Mouse (Mus musculus) MEL (cell line): ENCODE measurements around the gene Prpf19. TPM values are rescaled to one million over a fixed set of nuclear protein-coding genes. Genes with fewer than 3 reads are reported as not detected.

Experiments
- DNase-seq: peaks from one replicate; pipeline ENCODE4 v3.0.0; 2011; ENCODE audit warnings: low read depth, low spot score
- H3K27ac ChIP-seq: 2 replicates; pipeline ENCODE4 v1.5.1; 2012; ENCODE audit warnings: low read depth, mild to moderate bottlenecking, control low read depth, low read length, moderate library complexity; ENCODE audit not compliant: control insufficient read depth
- H3K27me3 ChIP-seq, 2 experiments: fragments of 150-350 bp in 1 of 2; sonication (generic) in 1 of 2; 2 replicates each; pipeline ENCODE4 v1.6.1; 2012; ENCODE audit warnings: low read length in 2 of 2, mild to moderate bottlenecking in 2 of 2, improper control_type of control experiment in 1 of 2, moderate library complexity in 1 of 2; ENCODE audit not compliant: insufficient read depth in 2 of 2, control insufficient read depth in 1 of 2
- H3K36me3 ChIP-seq, 2 experiments: 2 replicates each; pipeline ENCODE4 v1.6.1; 2012 to 2014; ENCODE audit warnings: low read length in 2 of 2, improper control_type of control experiment in 1 of 2, inconsistent platforms in 1 of 2, mild to moderate bottlenecking in 1 of 2; ENCODE audit not compliant: insufficient read depth in 2 of 2, control insufficient read depth in 1 of 2
- H3K4me1 ChIP-seq, 2 experiments: fragments of 150-350 bp in 1 of 2; sonication (generic) in 1 of 2; 2 replicates each; pipeline ENCODE4 v1.6.1; 2012; ENCODE audit warnings: low read length in 2 of 2, improper control_type of control experiment in 1 of 2, mild to moderate bottlenecking in 1 of 2; ENCODE audit not compliant: insufficient read depth in 2 of 2, control insufficient read depth in 1 of 2
- H3K4me3 ChIP-seq, 2 experiments: fragments of 150-350 bp in 1 of 2; sonication (generic) in 1 of 2; 2 replicates each; pipeline ENCODE4 v1.5.1; 2012; ENCODE audit warnings: low read depth in 2 of 2, low read length in 2 of 2, mild to moderate bottlenecking in 2 of 2, moderate library complexity in 2 of 2, control low read depth in 1 of 2, improper control_type of control experiment in 1 of 2; ENCODE audit not compliant: control insufficient read depth in 1 of 2, insufficient read depth in 1 of 2
- H3K79me2 ChIP-seq: 2 replicates; pipeline ENCODE4 v1.6.1; 2012; ENCODE audit warnings: mild to moderate bottlenecking, low read length, moderate library complexity; ENCODE audit not compliant: control insufficient read depth, poor library complexity, insufficient read depth
- H3K9ac ChIP-seq: 2 replicates; pipeline ENCODE4 v1.6.1; 2012; ENCODE audit warnings: low read depth, mild to moderate bottlenecking, control low read depth, low read length, moderate library complexity; ENCODE audit not compliant: control insufficient read depth, poor library complexity, severe bottlenecking
- H3K9me3 ChIP-seq: fragments of 150-350 bp; sonication (generic); replicated peaks from 2 replicates; pipeline ENCODE4 v1.6.1; 2012; ENCODE audit warnings: mild to moderate bottlenecking, low read length, improper control_type of control experiment, moderate library complexity; ENCODE audit not compliant: insufficient read depth
- CHD2 ChIP-seq: IDR thresholded peaks from 2 replicates; pipeline ENCODE4 v1.6.1; 2011; ENCODE audit warnings: low read length, improper control_type of control experiment
- CTCF ChIP-seq, 3 experiments: IDR thresholded peaks in 2 of 3; conservative IDR thresholded peaks in 1 of 3; 2 replicates each; pipeline ENCODE4 v1.5.1; 2011 to 2012; ENCODE audit warnings: low read length in 3 of 3, low read depth in 2 of 3, mild to moderate bottlenecking in 2 of 3, improper control_type of control experiment in 1 of 3, inconsistent platforms in 1 of 3, mixed read lengths in 1 of 3, moderate library complexity in 1 of 3; ENCODE audit not compliant: control insufficient read depth in 1 of 3, insufficient read depth in 1 of 3, poor library complexity in 1 of 3, severe bottlenecking in 1 of 3
- E2F4 ChIP-seq: IDR thresholded peaks from 2 replicates; pipeline ENCODE4 v1.6.1; 2011; ENCODE audit warnings: low read depth, low read length, improper control_type of control experiment, borderline replicate concordance
- ELF1 ChIP-seq: IDR thresholded peaks from 2 replicates; pipeline ENCODE4 v1.6.1; 2014; ENCODE audit warnings: low read depth, mild to moderate bottlenecking, inconsistent platforms, low read length, improper control_type of control experiment, moderate library complexity
- EP300 ChIP-seq, 2 experiments: IDR thresholded peaks; 2 replicates each; pipeline ENCODE4 v1.6.1; 2011; ENCODE audit warnings: improper control_type of control experiment in 2 of 2, low read length in 2 of 2, low read depth in 1 of 2, mild to moderate bottlenecking in 1 of 2
- HCFC1 ChIP-seq: IDR thresholded peaks from 2 replicates; pipeline ENCODE4 v1.6.1; 2012; ENCODE audit warnings: low read depth, mild to moderate bottlenecking, inconsistent platforms, low read length, improper control_type of control experiment, moderate library complexity
- KAT2A ChIP-seq: conservative IDR thresholded peaks from 2 replicates; pipeline ENCODE4 v1.6.1; 2012; ENCODE audit warnings: low read depth, low read length, improper control_type of control experiment, inconsistent platforms
- MAFK ChIP-seq: IDR thresholded peaks from 2 replicates; pipeline ENCODE4 v1.6.1; 2011; ENCODE audit warnings: low read depth, mild to moderate bottlenecking, low read length, improper control_type of control experiment, borderline replicate concordance
- MAZ ChIP-seq: IDR thresholded peaks from 2 replicates; pipeline ENCODE4 v1.6.1; 2012; ENCODE audit warnings: low read depth, mild to moderate bottlenecking, inconsistent platforms, low read length, improper control_type of control experiment
- MEF2A ChIP-seq: IDR thresholded peaks from 2 replicates; pipeline ENCODE4 v1.6.1; 2014; ENCODE audit warnings: low read depth, mild to moderate bottlenecking, inconsistent platforms, low read length, improper control_type of control experiment; ENCODE audit not compliant: poor library complexity, insufficient replicate concordance, severe bottlenecking; ENCODE audit errors: extremely low read depth
- MXI1 ChIP-seq: IDR thresholded peaks from 2 replicates; pipeline ENCODE4 v1.6.1; 2011; ENCODE audit warnings: mild to moderate bottlenecking, low read depth, low read length, improper control_type of control experiment
- NRF1 ChIP-seq: IDR thresholded peaks from 2 replicates; pipeline ENCODE4 v1.6.1; 2014; ENCODE audit warnings: low read depth, mild to moderate bottlenecking, inconsistent platforms, low read length, improper control_type of control experiment, moderate library complexity; ENCODE audit not compliant: poor library complexity, insufficient read depth, severe bottlenecking
- POLR2AphosphoS2 ChIP-seq: IDR thresholded peaks from 2 replicates; pipeline ENCODE4 v1.6.1; 2011; ENCODE audit warnings: low read length, improper control_type of control experiment
- POLR2AphosphoS5 ChIP-seq: IDR thresholded peaks from 2 replicates; pipeline ENCODE4 v1.6.1; 2012; ENCODE audit warnings: low read depth, borderline replicate concordance, mild to moderate bottlenecking, inconsistent platforms, low read length, moderate library complexity, mixed read lengths
- RAD21 ChIP-seq: IDR thresholded peaks from 2 replicates; pipeline ENCODE4 v1.6.1; 2011; ENCODE audit warnings: mild to moderate bottlenecking, low read depth, low read length, improper control_type of control experiment
- SMC3 ChIP-seq: IDR thresholded peaks from 2 replicates; pipeline ENCODE4 v1.6.1; 2011; ENCODE audit warnings: low read depth, low read length, improper control_type of control experiment
- UBTF ChIP-seq: IDR thresholded peaks from 2 replicates; pipeline ENCODE4 v1.6.1; 2012; ENCODE audit warnings: low read depth, mild to moderate bottlenecking, inconsistent platforms, low read length, improper control_type of control experiment, moderate library complexity, borderline replicate concordance; ENCODE audit not compliant: insufficient read depth
- USF1 ChIP-seq: IDR thresholded peaks from 2 replicates; pipeline ENCODE4 v1.6.1; 2014; ENCODE audit warnings: low read depth, mild to moderate bottlenecking, inconsistent platforms, low read length, improper control_type of control experiment, moderate library complexity
- USF2 ChIP-seq, 2 experiments: IDR thresholded peaks; 2 replicates each; pipeline ENCODE4 v1.6.1; 2011 to 2012; ENCODE audit warnings: improper control_type of control experiment in 2 of 2, low read length in 2 of 2, borderline replicate concordance in 1 of 2, inconsistent platforms in 1 of 2, low read depth in 1 of 2, mild to moderate bottlenecking in 1 of 2; ENCODE audit not compliant: insufficient read depth in 1 of 2
- ZC3H11A ChIP-seq: IDR thresholded peaks from 2 replicates; pipeline ENCODE4 v1.6.1; 2012; ENCODE audit warnings: low read depth, mild to moderate bottlenecking, inconsistent platforms, low read length, improper control_type of control experiment
- polyA plus RNA-seq, 2 experiments: library from polyadenylated mRNA; stranded (reverse) in 1 of 2; unstranded in 1 of 2; fragments of >175 nt in 1 of 2; fragments of >200 nt in 1 of 2; gene quantifications; 2 replicates each; pipeline versions ENCODE4 v1.2.1 to v1.2.4; 2012; ENCODE audit warnings: low replicate concordance in 2 of 2, low read depth in 1 of 2; ENCODE audit not compliant: insufficient read length in 2 of 2, insufficient read depth in 1 of 2, missing spikeins in 1 of 2
- total RNA-seq: library from RNA; depleted of rRNA; stranded (reverse); fragments of 300-350 nt; gene quantifications from 2 replicates; pipeline ENCODE4 v1.2.3, GENCODE M21; 2012

Gene Prpf19
- total and polyA plus RNA-seq, 3 experiments, result 128 to 363 (median 158) TPM

DNA sequence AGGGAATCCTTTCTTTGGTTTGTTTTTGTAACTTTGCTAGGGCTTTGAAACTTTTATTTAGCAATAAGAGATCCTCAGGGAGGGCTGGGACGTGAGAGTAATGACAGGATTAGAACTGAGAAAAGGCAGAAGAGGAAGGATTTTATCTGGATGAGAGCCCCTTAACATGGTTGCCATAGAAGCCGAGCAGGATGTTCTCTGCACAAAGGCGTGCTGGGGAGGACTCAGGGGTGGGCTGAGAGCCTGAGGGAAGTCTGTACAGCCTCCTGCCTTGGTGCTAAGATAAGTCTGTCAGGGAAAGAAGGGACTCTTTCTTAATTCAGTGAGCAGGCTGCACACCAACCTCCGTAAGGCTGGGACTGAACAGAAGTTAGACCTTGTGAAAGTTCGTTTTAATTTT lies 40.0 kb downstream of the Prpf19 start:
- no peaks in the 10 kb centered on the region for H3K9me3 ChIP-seq
- peaks cover 10 to 38% of the 10 kb centered on the region in 2 experiments for H3K4me1 ChIP-seq
- H3K36me3 ChIP-seq, result peaks cover 0 to 20% of the 10 kb centered on the region in 2 experiments; a peak in 2 of 4 replicates
- TF ChIP-seq E2F4, result no peak
- TF ChIP-seq POLR2AphosphoS2, result no peak
- no peak for TF ChIP-seq MEF2A
- no peak for TF ChIP-seq USF1
- TF ChIP-seq KAT2A, result no peak
- TF ChIP-seq POLR2AphosphoS5, result no peak
- no peak for TF ChIP-seq MAFK
- TF ChIP-seq MAZ, result no peak
- TF ChIP-seq NRF1, result no peak
- TF ChIP-seq EP300 (IDR thresholded peaks at IDR 0.05; ENCODE audit: low read depth in 1 of 2, low read length in 2 of 2), result no peak
- no peak for TF ChIP-seq HCFC1
- TF ChIP-seq MXI1, result no peak
- no peak for TF ChIP-seq ZC3H11A
- no peak for TF ChIP-seq USF2 (IDR thresholded peaks at IDR 0.05; ENCODE audit: borderline replicate concordance in 1 of 2, insufficient read depth in 1 of 2, low read depth in 1 of 2, low read length in 2 of 2)
- no peak for TF ChIP-seq CHD2
- TF ChIP-seq ELF1, result no peak
- no peak overlapping the region for H3K4me3 ChIP-seq
- no peak overlapping the region for H3K27ac ChIP-seq
- peak; percentile 37 for DNase-seq
- H3K27me3 ChIP-seq, result 0 out of 4 replicates have a peak, but pooled peaks cover 0 to 3% of the 10 kb centered on the region in 2 experiments
- H3K9ac ChIP-seq, result no peak overlapping the region
- no peaks in the 10 kb centered on the region for H3K79me2 ChIP-seq

GRCm38 (mm10) chr19:10936077-10936476 lies 41.0 kb downstream of the Prpf19 start:
- Histone ChIP-seq H3K79me2 (no peaks in the 10 kb centered on the region), H3K9ac (no peak overlapping the region), H3K27ac (no peak overlapping the region), H3K36me3 (peaks cover 0 to 20% of the 10 kb centered on the region in 2 experiments; a peak in 2 of 4 replicates), H3K9me3 (no peaks in the 10 kb centered on the region), H3K4me3 (no peak overlapping the region), H3K27me3 (0 out of 4 replicates have a peak, but pooled peaks cover 0 to 3% of the 10 kb centered on the region in 2 experiments), H3K4me1 (peaks cover 10 to 38% of the 10 kb centered on the region in 2 experiments)
- peak; percentile 24 for DNase-seq
- TF ChIP-seq CTCF (IDR thresholded peaks at IDR 0.05 in 2 of 3, conservative IDR thresholded peaks at IDR 0.05 in 1 of 3; ENCODE audit: control insufficient read depth in 1 of 3, insufficient read depth in 1 of 3, low read depth in 2 of 3, low read length in 3 of 3, poor library complexity in 1 of 3, severe bottlenecking in 1 of 3), result peak; percentile 30 to 46 (median 44); a peak in 5 of 6 replicates
- peak; percentile 1; the same call in 1 of the 2 replicates for TF ChIP-seq RAD21
- no peak for TF ChIP-seq UBTF
- TF ChIP-seq SMC3, result peak; percentile 15; the same call in 1 of the 2 replicates
